Mouse (Mus musculus): ENCODE results near the gene Bri3.

Gene Bri3

DNA sequence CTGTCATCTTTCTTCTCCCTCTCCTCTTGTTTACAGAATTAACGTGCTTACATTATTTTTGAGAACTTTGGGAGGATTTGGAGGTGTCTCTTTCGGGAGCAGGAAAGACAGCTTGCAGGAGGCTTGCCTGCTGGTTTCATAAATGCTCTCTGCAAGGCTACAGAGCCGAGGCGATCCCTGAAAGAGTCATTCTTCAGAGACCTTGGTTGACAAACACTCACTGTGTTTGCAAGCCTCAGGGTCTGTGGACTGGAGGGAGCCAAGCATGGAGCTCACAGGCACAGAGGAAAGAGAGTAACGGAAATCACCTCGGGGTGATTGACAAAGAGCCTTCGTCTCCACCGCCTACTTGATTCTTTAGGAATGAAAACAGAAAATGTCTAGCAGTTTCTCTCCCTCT is 175.8 kb downstream of the Bri3 start:
- 68% methylated on average over 8 of the region's 8 CpGs for WGBS

DNA sequence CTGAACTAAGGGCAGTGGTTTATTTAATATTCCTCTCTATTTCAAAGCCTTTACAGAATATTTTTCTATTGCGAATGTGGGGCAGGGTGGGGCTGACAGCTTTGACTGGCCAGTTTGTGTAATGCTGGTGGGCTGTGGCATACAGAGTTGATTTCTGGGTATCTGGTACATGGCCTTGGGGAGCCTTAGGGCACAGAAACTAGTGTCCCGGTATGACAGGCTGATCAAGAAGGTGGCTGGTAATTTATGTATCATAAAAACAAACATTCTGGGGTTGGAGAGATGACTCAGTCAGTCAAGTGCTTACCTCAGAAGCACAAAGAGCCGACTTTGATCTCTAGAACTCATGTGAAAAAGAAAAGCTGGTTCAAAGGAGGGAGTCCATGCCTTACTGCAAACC is 182.5 kb downstream of the Bri3 start:
- 82% methylated on average over 3 of the region's 3 CpGs for WGBS

DNA sequence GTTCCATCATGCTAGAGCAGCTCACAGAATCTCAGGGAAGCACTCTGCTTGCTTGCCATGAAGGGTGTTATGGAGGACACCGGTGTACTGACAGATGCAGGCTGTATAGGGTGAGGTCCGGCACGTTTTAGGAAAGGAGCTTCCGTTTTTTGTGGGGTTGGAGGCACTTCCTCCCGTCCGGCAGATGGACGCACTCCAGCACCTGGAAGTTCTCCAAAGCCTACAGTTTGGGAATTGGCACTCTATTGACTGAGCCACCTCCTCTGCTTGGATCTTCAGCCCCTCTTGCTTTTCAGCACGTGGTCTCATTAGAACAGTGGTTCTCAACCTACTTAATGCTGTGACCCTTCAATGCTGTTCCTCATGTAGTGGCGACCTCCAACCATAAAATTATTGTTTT is 183.6 kb downstream of the Bri3 start:
- WGBS = 52% methylated on average over 9 of the region's 9 CpGs

DNA sequence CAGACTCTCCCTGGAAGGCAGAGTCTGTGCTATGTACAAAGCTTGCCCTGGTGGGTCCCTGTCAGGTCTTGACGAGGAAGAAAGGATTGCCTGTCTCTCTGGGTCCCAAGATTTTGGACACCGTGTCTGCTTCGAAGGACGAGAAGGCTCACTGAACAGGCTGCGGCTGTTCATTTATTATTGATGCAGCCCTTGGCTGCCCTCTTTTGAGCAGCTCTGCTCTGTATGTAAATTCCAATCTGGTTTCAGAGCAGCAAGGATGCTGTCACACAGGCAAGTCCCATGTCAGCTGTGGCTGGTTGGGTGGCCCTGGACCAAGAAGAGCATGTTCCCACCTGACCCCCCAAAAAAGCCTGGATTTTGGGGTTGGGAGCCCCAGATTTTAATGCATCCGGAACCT is 187.2 kb downstream of the Bri3 start:
- WGBS = 72% methylated on average over 6 of the region's 6 CpGs

DNA sequence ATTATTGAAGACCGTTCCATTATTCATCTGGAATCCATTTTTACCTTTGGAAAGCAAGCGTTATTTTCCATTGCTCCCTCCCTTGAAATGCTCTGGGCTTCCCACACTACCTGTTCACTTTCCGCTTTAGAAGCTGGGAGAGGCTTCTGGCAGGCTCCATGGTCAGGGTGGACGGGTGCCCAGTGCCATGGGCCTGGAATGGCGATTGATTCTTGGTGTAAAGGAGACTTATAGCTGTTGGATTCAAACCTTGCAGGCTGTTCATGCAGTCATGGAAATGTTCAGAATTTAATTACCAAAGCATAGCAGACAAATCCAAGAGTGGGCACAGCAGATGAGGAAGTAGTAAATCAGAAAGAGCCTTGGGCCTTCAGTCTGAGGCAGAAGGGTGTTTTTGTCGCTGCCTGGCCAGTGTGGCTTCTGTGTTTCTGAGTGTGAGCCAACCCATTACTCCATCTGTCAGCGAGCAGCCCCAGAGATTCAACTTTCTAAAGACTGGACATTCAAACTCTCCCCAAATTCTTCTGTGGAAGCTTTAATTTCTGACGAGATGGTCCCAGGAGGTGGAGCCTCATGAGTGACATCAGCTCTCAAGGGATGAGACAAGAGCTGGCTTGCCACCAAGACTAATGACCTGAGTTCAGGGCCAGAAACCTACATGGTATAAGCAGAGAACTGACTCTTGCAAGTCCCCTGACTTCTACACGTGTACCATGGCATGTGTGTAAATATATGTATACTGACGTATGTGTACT is 195.2 kb downstream of the Bri3 start:
- 74% methylated on average over 10 of the region's 10 CpGs for WGBS

DNA sequence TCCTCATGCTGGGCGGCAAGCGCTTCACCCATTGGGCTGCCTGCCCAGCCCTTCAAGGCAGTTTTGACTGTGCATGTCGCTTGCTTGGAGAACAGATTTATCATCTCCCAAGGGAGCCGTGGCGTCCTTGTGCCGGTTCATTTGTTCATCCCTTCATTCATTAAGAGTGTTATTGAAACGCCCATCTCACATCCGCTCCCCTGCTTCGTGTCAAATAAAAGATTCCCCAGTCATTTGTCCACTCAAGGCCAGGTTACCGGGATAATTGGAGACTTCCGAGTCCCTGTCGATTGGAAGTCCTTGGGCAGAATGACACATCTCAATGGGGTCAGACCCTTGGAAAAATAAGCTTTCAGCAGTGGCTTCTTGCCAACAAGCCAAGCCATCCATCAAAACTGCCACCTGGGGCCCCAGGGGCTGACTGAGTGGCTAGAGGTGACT is 197.6 kb downstream of the Bri3 start:
- WGBS = 72% methylated on average over 12 of the region's 12 CpGs

DNA sequence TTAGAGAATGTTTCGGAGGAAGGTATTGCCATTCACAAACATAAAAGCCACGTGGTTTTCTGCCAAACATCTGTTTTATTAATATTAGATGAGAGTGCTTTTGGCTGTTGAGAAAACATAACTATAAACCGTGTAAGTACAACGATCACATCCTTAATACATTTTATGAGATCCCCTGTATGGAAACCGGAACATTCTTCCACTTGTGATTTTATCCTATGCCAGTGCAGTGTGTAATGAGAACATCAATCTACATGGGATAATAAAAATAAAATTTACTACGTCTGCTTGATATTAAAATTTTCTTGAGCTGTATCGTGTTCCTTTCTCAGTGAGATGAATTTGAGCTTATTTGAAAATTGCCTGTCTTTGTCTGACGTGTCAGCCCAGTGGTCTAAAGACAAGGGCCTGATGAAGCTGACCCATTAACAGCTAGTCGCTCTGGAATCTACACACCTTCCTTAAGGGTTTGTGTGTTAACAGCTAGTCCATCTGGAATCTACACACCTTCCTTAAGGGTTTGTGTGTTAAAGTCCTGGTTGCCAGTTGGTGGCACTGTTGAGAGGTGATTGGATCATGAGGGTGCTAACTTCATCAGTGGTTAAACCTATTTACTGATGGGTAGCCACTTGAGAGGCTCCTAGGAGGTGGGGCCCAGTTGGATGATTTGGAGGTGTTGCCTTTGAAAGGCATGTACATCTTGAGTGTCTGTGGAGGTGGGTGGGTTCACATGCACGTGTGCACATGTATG is 202.4 kb downstream of the Bri3 start:
- WGBS = 83% methylated on average over 10 of the region's 10 CpGs

DNA sequence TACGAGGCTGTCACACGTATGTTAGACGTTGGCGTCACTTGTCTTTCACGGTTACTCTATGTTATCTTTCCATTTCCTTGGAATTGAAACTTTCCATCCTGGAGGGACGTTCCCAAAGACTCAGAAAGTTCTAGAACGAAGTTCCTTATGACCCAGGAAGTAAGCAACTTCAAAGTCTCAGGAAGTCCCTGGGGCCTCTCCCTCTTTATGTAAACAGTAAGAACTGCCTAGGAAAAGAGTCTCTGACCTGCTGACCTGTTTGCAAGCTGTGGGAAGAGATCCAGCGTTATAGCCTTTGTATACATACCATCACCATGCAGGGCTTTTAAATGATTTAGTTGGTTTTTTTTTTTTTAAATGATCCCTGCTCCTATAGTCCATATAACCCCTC is 203.0 kb downstream of the Bri3 start:
- 84% methylated on average over 8 of the region's 8 CpGs for WGBS

DNA sequence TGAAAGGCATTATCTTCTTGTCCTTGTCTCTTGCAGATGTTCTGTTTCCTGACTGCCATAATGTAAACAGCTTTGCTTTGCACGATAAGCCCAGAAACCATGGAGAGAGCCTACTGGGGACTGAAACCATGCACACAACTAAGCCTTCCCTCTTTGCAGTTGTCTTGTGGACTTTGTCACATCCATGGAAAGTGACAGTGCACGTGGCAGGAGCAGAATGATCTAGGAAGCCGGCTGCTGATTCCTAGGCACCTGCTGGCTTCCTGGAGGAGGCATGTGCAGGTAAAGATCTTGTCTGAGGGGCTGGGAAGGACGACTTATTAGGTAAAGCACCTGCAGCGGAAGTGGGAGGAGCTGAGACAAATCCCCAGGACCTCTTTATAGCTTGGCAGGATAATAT is 203.7 kb downstream of the Bri3 start:
- WGBS = 75% methylated on average over 5 of the region's 5 CpGs

DNA sequence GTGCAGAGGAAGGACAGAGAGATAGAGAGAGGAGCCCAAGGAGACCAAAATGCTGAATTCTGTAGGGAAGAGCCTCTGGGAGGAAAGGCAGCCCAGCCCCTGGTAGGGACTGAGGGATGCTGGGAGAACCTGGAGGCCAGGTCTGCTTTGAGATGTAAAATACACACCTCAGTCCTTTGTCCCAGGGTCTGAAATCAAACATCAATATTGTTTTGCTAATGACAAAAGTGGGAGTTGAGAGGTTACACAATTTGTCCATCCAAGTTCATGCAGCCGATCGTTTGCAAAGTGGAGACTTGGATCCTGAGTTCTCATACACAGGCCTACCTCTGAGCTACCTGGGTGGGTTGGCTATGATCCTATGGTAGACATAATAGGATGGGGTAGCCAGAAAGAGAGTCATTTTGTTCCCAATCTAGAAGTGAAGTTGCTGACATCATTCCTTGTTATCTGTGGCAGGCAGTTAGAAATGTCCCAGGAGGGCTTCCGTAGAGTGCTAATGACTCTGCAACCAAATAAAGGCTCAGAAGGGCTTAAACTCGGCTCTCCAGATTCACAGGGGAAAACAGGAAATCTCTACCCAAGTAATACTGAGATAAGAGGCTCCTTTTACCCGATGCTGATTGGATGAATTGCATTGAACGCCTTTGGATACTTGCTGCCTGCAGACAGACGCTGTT is 208.7 kb downstream of the Bri3 start:
- 77% methylated on average over 7 of the region's 7 CpGs for WGBS

DNA sequence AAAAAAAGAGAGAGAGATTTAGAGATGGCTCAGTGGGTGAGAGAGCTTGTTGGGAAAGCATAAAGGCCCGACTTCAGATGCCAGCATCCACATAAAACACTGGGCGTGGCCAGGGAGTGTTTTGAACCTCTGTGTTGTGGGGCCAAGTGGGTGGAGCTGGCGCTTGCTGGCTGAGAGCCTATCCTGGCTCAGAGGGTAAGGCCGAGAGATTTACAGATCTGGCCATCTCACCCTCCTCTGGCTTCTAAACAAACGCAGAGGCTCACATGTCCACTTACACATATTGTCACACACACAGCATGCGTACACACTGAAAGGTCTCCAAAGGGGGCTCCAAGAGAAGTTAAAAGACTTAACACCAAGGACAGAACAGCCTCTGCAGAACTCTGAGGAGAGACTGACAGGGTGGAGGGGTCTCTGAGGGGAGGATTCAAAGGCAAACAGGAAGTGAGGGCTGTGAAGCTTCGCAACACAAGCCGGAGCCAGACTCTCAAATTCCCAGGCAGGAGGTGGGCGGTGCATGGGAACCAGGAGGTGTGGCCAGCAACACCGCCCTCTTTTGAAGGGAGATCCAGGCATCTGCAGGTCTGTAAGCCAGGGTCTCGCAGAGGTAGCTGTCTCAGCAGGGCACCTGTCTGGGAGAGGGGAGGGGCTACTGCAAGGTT is 213.5 kb downstream of the Bri3 start:
- WGBS = 32% methylated on average over 11 of the region's 11 CpGs

DNA sequence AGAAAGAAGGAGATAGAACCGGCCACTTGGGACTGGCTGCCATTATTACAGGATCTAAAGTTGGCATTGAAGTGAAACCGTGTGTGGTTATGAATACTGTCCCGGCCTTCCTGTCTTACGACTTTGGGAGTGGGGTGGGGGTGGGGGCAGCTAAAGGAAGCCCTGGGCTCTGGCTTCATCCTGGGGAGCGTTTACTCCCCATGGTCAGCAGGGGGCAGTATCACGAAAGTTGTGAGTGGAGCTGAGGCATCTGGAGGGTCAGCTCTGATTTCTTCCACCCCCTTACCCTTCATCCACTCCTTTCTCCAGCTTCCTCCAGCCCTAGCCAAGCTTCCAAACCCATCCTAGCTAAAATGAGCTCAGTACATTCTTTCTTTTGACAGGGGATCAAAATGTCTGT is 222.8 kb downstream of the Bri3 start:
- WGBS = 35% methylated on average over 6 of the region's 6 CpGs

DNA sequence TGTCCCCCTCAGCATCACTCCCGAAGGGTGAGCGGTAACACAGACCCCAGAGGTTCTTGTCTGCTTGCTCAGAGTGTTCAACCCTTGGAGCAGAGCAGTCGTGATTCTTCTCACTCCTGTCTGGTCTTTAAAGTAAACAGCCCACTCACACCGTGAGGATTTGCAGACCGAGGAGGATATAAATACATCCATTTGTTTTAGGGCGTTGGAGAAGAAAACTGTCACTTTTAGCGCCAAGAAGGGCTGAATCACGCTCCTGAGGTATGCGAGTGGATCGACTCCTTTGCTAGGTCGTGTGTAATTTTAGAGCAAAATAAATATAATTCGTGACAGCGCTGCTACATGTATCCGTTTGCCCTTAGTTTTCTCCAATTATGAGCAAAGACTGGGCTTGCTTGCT is 228.8 kb downstream of the Bri3 start:
- WGBS = 50% methylated on average over 14 of the region's 14 CpGs

DNA sequence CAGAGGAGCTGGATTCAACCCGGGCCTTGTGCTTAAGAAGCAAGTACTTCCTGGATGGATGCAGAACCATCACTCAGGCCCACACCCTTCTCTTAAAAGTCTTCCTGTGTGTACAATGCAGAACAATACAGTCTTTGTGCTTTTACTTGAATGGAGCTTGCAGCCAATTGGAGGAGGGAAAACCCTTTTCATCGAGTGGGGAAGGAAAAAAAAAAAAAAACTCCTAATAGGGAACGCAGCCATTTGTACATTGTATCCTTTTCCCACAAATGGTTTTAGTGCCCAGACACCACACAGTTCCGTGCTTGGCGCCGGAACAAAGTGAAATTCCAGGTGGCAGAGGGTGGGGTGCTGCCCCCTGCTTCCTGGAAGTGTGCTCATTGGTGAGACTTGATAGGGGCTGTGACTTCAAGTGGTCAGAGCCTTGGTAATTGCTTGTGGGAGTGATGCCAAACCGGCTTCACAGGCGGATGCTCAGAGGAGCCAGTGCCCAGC is 235.5 kb downstream of the Bri3 start:
- WGBS = 47% methylated on average over 8 of the region's 8 CpGs

DNA sequence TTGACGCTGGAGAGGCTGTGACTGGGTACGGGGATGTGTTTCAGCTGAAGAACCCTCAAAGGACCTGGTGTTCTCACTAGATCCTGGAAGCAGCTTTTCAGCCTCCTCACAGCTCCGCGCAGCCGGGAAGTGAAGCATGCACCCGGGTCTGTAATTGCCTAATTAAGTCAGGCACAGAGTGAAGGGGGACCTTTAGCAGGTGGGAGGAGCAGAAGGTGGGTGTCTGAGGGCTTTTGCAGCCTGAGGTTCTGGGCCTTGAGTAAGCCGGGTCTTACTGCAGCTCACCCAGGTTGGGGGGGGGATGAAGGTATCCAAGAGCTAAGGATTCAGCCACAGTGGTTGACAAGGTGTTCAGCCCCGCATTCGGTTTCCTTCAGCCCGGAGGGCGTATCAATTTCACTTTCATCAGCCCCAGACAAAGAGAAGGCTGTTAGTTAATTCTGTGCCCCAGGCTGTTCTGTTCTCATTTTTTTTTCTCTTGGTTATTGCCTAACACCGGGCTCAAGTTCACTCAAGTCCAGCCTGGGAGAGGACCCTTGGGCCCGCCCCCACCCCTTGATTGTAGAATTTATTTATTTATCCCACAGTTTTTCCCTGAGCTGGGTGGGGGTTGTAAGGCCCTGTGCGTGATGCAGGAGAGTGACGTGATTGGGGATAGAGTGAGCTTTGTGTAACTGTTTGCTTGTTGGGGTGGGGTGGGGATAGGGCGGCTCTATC is 239.6 kb downstream of the Bri3 start:
- 45% methylated on average over 16 of the region's 16 CpGs for WGBS

DNA sequence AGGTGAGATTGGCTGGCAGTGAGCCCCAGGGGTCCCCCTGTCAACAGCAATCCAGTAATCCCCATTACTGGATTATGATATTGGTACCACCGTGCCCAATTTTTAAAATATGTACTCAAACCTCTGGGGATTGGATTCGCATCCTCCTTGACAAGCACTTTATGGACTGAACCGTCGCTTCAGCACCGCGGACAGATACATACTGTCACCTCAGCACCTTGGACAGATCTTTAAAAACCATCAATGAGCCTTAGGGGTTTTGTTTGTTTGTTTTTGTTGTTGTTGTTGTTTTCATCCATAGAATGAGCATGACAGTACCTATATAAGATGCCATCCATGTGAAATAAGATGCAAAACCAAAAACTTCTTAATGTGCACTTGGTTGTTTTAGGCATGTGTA is 247.1 kb downstream of the Bri3 start:
- WGBS = 56% methylated on average over 6 of the region's 6 CpGs
